In the genomic region with DNA sequence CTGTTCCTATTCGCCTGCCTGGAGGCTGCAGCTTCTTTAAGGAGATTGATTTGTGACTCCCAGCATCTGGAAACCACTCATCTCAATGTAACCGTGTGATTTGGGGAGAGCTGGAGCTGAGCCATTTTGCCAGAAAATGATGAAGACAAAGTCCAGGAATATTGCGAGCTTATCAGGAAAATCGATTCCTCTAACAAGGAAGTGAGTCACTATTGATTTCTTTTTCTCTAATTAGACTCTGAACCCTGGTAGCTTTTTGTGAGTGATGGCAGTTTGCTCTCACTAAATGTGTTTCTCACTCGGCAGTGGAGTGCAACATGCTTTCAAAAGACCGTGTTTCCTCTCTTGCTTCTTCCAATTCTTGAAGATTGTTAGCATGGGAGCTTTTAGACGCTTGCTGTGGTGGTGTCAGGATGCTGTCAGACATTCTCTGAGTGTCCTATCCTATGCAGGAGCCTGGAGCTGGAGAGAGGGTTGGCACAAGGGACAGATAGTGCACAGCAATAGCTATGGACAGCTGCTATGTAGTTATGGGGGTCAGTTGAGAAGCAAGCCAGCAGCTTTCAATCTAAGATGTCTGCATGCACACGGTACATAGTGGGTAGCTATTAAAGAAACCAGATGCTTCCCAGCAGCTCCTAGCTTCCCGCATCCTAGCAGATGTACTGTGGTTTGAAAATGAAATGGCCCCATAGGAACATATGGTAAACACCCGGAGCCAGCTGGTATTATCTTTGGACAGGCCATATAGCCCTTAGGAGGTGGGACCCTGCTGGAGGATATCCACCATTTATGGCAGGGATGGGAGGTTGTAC, we compare ENCODE assay signal across 12 mouse cellular contexts. TPM values are rescaled to one million over a fixed set of nuclear protein-coding genes. Genes with fewer than 3 reads are reported as not detected.
DNase-seq lines count a peak whose midpoint lies in the region; ATAC-seq and TF ChIP-seq lines count a peak whose summit lies in the region.
"Had no signal": no experiment of that assay in that cellular context is flagged by ENCODE, and none has a peak within 500 bp of the region (broad histone marks: within the 10 kb centered on the region; RNA-seq: fewer than 3 reads in every experiment).

No protein-coding gene starts in this region.

- H3K9me3 ChIP-seq in liver, embryonic 11.5 days (ENCODE audit: control insufficient read depth, low read length), result no peaks in the 10 kb centered on the region
- 0 out of 2 replicates have a peak, but pooled peaks cover 3% of the 10 kb centered on the region for H3K9me3 ChIP-seq in liver, embryonic 12.5 days (replicated peaks)
- H3K9me3 ChIP-seq in embryonic facial prominence, embryonic 14.5 days (ENCODE audit: control insufficient read depth, low read length), result no peaks in the 10 kb centered on the region
- no peaks in the 10 kb centered on the region for H3K9me3 ChIP-seq in intestine, embryonic 15.5 days
- H3K9me3 ChIP-seq in neural tube, embryonic 12.5 days, result no peaks in the 10 kb centered on the region
- H3K9me3 ChIP-seq: heart, embryonic 15.5 days had no signal

- WGBS in liver, embryonic 11.5 days, result 69% methylated on average over 10 of the region's 10 CpGs
- 55% methylated on average over 10 of the region's 10 CpGs for WGBS in liver, embryonic 12.5 days (ENCODE audit: insufficient replicate concordance)
- WGBS in embryonic facial prominence, embryonic 14.5 days, result 43% methylated on average over 10 of the region's 10 CpGs
- 45% methylated on average over 10 of the region's 10 CpGs for WGBS in intestine, embryonic 15.5 days
- WGBS in neural tube, embryonic 12.5 days, result 66% methylated on average over 10 of the region's 10 CpGs
- WGBS in cerebellum, adult 2 months, result 50% methylated on average over 10 of the region's 10 CpGs

- no peak for DNase-seq in liver, embryonic 11.5 days (ENCODE audit: low spot score)
- DNase-seq in embryonic facial prominence, embryonic 14.5 days (ENCODE audit: low spot score), result peak; percentile 43
- DNase-seq in cerebellum, adult 2 months, result no peak
- DNase-seq in kidney, adult 11 months, result no peak
- DNase-seq: cerebellum, postnatal 36 days; gastrocnemius, postnatal 14 days; lung, adult 18-20 months; thymus, postnatal 4 days had no signal

- no peaks in the 10 kb centered on the region for H3K4me1 ChIP-seq in liver, embryonic 11.5 days (replicated peaks; ENCODE audit: control insufficient read depth, insufficient read depth, low read length)
- no peaks in the 10 kb centered on the region for H3K4me1 ChIP-seq in liver, embryonic 12.5 days
- no peaks in the 10 kb centered on the region; the same call in 1 of the 2 replicates for H3K4me1 ChIP-seq in embryonic facial prominence, embryonic 14.5 days (ENCODE audit: control insufficient read depth, insufficient read depth, low read length)
- 0 out of 2 replicates have a peak, but pooled peaks cover 7% of the 10 kb centered on the region for H3K4me1 ChIP-seq in intestine, embryonic 15.5 days (replicated peaks)
- H3K4me1 ChIP-seq in neural tube, embryonic 12.5 days, result no peaks in the 10 kb centered on the region
- peaks cover 4% of the 10 kb centered on the region; the same call in 1 of the 2 replicates for H3K4me1 ChIP-seq in cerebellum, adult 2 months (ENCODE audit: control insufficient read depth, insufficient read depth, low read length)
- H3K4me1 ChIP-seq: heart, embryonic 15.5 days had no signal

- H3K4me2 ChIP-seq in liver, embryonic 11.5 days, result 0 out of 2 replicates have a peak overlapping the region, but pooled peaks have one; percentile 20
- H3K4me2 ChIP-seq in liver, embryonic 12.5 days, result no peak overlapping the region
- no peak overlapping the region for H3K4me2 ChIP-seq in embryonic facial prominence, embryonic 14.5 days (ENCODE audit: low read depth, low read length)
- H3K4me2 ChIP-seq in intestine, embryonic 15.5 days (replicated peaks), result no peak overlapping the region; the same call in 1 of the 2 replicates
- no peak overlapping the region for H3K4me2 ChIP-seq in neural tube, embryonic 12.5 days (replicated peaks)
- H3K4me2 ChIP-seq: heart, embryonic 15.5 days had no signal

- TF ChIP-seq CTCF in cerebellum, adult 2 months (IDR thresholded peaks at IDR 0.05; ENCODE audit: borderline replicate concordance, insufficient read depth, low read depth, low read length), result no peak

- TF ChIP-seq POLR2A in cerebellum, adult 2 months (IDR thresholded peaks at IDR 0.05; ENCODE audit: borderline replicate concordance, insufficient read depth, low read length), result no peak

- no peak overlapping the region for H3K9ac ChIP-seq in liver, embryonic 11.5 days (ENCODE audit: low read depth, low read length)
- no peak overlapping the region for H3K9ac ChIP-seq in liver, embryonic 12.5 days
- no peak overlapping the region for H3K9ac ChIP-seq in embryonic facial prominence, embryonic 14.5 days (ENCODE audit: low read depth, low read length)
- no peak overlapping the region for H3K9ac ChIP-seq in intestine, embryonic 15.5 days
- no peak overlapping the region for H3K9ac ChIP-seq in neural tube, embryonic 12.5 days
- H3K9ac ChIP-seq: heart, embryonic 15.5 days had no signal

- peak overlapping the region; percentile 43; the same call in 1 of the 2 replicates for H3K27ac ChIP-seq in liver, embryonic 11.5 days (ENCODE audit: low read depth, low read length)
- no peak overlapping the region for H3K27ac ChIP-seq in liver, embryonic 12.5 days
- H3K27ac ChIP-seq in embryonic facial prominence, embryonic 14.5 days (replicated peaks; ENCODE audit: low read depth, low read length), result no peak overlapping the region
- peak overlapping the region; percentile 8; the same call in 1 of the 2 replicates for H3K27ac ChIP-seq in intestine, embryonic 15.5 days
- no peak overlapping the region for H3K27ac ChIP-seq in neural tube, embryonic 12.5 days
- H3K27ac ChIP-seq in cerebellum, adult 2 months (ENCODE audit: insufficient read depth, low read length), result no peak overlapping the region
- H3K27ac ChIP-seq: heart, embryonic 15.5 days had no signal

- H3K4me3 ChIP-seq in liver, embryonic 11.5 days (ENCODE audit: low read depth, low read length), result no peak overlapping the region
- H3K4me3 ChIP-seq in liver, embryonic 12.5 days, result no peak overlapping the region
- H3K4me3 ChIP-seq in embryonic facial prominence, embryonic 14.5 days (ENCODE audit: low read depth, low read length), result no peak overlapping the region
- no peak overlapping the region for H3K4me3 ChIP-seq in intestine, embryonic 15.5 days (replicated peaks)
- H3K4me3 ChIP-seq in neural tube, embryonic 12.5 days, result no peak overlapping the region
- no peak overlapping the region for H3K4me3 ChIP-seq in cerebellum, adult 2 months (replicated peaks; ENCODE audit: insufficient read depth, low read depth, low read length)
- H3K4me3 ChIP-seq: heart, embryonic 15.5 days had no signal

- no peak; the same call in 1 of the 2 replicates for ATAC-seq in liver, embryonic 11.5 days (replicated peaks; ENCODE audit: low FRiP score)
- ATAC-seq in liver, embryonic 12.5 days, result no peak
- ATAC-seq in embryonic facial prominence, embryonic 14.5 days (ENCODE audit: low read depth), result peak; percentile 55; the same call in 1 of the 2 replicates
- ATAC-seq in intestine, embryonic 15.5 days, result peak; percentile 80
- ATAC-seq in neural tube, embryonic 12.5 days (ENCODE audit: low FRiP score, low read depth), result 0 out of 2 replicates have a peak, but pooled peaks have one; percentile 33

- H3K36me3 ChIP-seq in liver, embryonic 11.5 days (ENCODE audit: control insufficient read depth, insufficient read depth, low read length), result no peaks in the 10 kb centered on the region
- H3K36me3 ChIP-seq in liver, embryonic 12.5 days, result no peaks in the 10 kb centered on the region
- H3K36me3 ChIP-seq in embryonic facial prominence, embryonic 14.5 days (ENCODE audit: control insufficient read depth, insufficient read depth, low read length), result no peaks in the 10 kb centered on the region
- H3K36me3 ChIP-seq in intestine, embryonic 15.5 days, result no peaks in the 10 kb centered on the region
- H3K36me3 ChIP-seq in neural tube, embryonic 12.5 days, result no peaks in the 10 kb centered on the region
- H3K36me3 ChIP-seq: heart, embryonic 15.5 days had no signal

- H3K27me3 ChIP-seq in liver, embryonic 11.5 days (replicated peaks; ENCODE audit: control insufficient read depth, insufficient read depth, low read length), result no peaks in the 10 kb centered on the region
- no peaks in the 10 kb centered on the region for H3K27me3 ChIP-seq in liver, embryonic 12.5 days (replicated peaks)
- H3K27me3 ChIP-seq in embryonic facial prominence, embryonic 14.5 days (replicated peaks; ENCODE audit: control insufficient read depth, insufficient read depth, low read length), result no peaks in the 10 kb centered on the region
- no peaks in the 10 kb centered on the region for H3K27me3 ChIP-seq in intestine, embryonic 15.5 days (replicated peaks)
- H3K27me3 ChIP-seq in neural tube, embryonic 12.5 days (replicated peaks), result no peaks in the 10 kb centered on the region
- H3K27me3 ChIP-seq in cerebellum, adult 2 months (ENCODE audit: control insufficient read depth, insufficient read depth, low read length), result no peaks in the 10 kb centered on the region; the same call in 1 of the 2 replicates
- H3K27me3 ChIP-seq: heart, embryonic 15.5 days had no signal

RNA-seq across cellular contexts. Expression of a gene that starts 49.5 kb away (rescaled TPM):
- polyA plus RNA-seq in liver, embryonic 11.5 days (2014; fragmentation: Nextera tagmentation; extraction: Ambion mirVana), result 0.58 and 0.69 TPM in 2 replicates
- 0.17 and 0.53 TPM in 2 replicates for polyA plus RNA-seq in liver, embryonic 12.5 days (2016; fragmentation: Nextera tagmentation; extraction: Ambion mirVana)
- 6.7 and 7.0 TPM in 2 replicates for polyA plus RNA-seq in embryonic facial prominence, embryonic 14.5 days (2014; fragmentation: Nextera tagmentation; extraction: Ambion mirVana)
- polyA plus RNA-seq in intestine, embryonic 15.5 days (2015; fragmentation: Nextera tagmentation; extraction: Ambion mirVana), result 3.3 and 3.5 TPM in 2 replicates
- polyA plus RNA-seq in neural tube, embryonic 12.5 days (2016; fragmentation: Nextera tagmentation; extraction: Ambion mirVana), result 2.6 and 3.7 TPM in 2 replicates
- 9.8 and 11.5 TPM in 2 replicates for polyA plus RNA-seq in cerebellum, adult 2 months (2012; rRNA removed)

Comparison
In these comparisons a context has a peak if more than half of its experiments do, and no peak if none do; other contexts are left out.
1. H3K27ac ChIP-seq: peak in liver, embryonic 11.5 days (single experiment) and intestine, embryonic 15.5 days (single experiment); none in liver, embryonic 12.5 days (single experiment), embryonic facial prominence, embryonic 14.5 days (single experiment), neural tube, embryonic 12.5 days (single experiment) and cerebellum, adult 2 months (single experiment).
2. ATAC-seq: peak in embryonic facial prominence, embryonic 14.5 days (single experiment), intestine, embryonic 15.5 days (single experiment) and neural tube, embryonic 12.5 days (single experiment); none in liver, embryonic 11.5 days (single experiment) and liver, embryonic 12.5 days (single experiment).